Mouse (Mus musculus) midbrain, embryonic 12.5 days (tissue): ENCODE measurements around the gene Cmtm4. TPM values are rescaled to one million over a fixed set of nuclear protein-coding genes. Genes with fewer than 3 reads are reported as not detected.
A peak's percentile ranks its signal among the peaks of the same experiment; 100 is the strongest.
"Not testable (repeated sequence)": the region's sequence is repeated elsewhere in the genome, so short reads cannot be mapped to it uniquely, and the experiment has no call there.

Source experiments
- ATAC-seq: fragments of 200-750 bp; cut with Nextera tagmentation; 2 replicates; pipeline ENCODE4 v1.8.0; 2017; ENCODE audit warnings: low read depth, moderate TSS enrichment, moderate library complexity; ENCODE audit not compliant: low FRiP score
- H3K27ac ChIP-seq: fragments of 300-500 bp; sonication (generic); replicated peaks from 2 replicates; pipeline ENCODE4 v1.5.1; 2016; ENCODE audit warnings: mild to moderate bottlenecking
- H3K27me3 ChIP-seq: fragments of 300-500 bp; sonication (generic); 2 replicates; pipeline ENCODE4 v1.6.1; 2016; ENCODE audit warnings: mild to moderate bottlenecking
- H3K36me3 ChIP-seq: fragments of 300-500 bp; sonication (generic); 2 replicates; pipeline ENCODE4 v1.6.1; 2016
- H3K4me1 ChIP-seq: fragments of 300-500 bp; sonication (generic); 2 replicates; pipeline ENCODE4 v1.6.1; 2016
- H3K4me2 ChIP-seq: fragments of 300-500 bp; sonication (generic); replicated peaks from 2 replicates; pipeline ENCODE4 v1.6.1; 2016; ENCODE audit warnings: mild to moderate bottlenecking, moderate library complexity
- H3K4me3 ChIP-seq: fragments of 300-500 bp; sonication (generic); 2 replicates; pipeline ENCODE4 v1.5.1; 2016; ENCODE audit warnings: mild to moderate bottlenecking
- H3K9ac ChIP-seq: fragments of 300-500 bp; sonication (generic); replicated peaks from 2 replicates; pipeline ENCODE4 v1.6.1; 2016; ENCODE audit warnings: mild to moderate bottlenecking, moderate library complexity
- H3K9me3 ChIP-seq: fragments of 300-500 bp; sonication (generic); 2 replicates; pipeline ENCODE4 v1.6.1; 2016; ENCODE audit warnings: mild to moderate bottlenecking
- WGBS: fragments of 180-500 bp; shearing (Covaris S2); methylation state at CpG from one replicate; pipeline ENCODE4 v1.1.7; 2016; 5-methylcytosine and 5-hydroxymethylcytosine counted together
- polyA plus RNA-seq: library from polyadenylated mRNA; unstranded; fragments of >200 nt; fragmentation: Nextera tagmentation; extraction: Ambion mirVana; gene quantifications from 2 replicates; pipeline ENCODE4 v1.2.1, GENCODE M21; 2016

Gene Cmtm4
- polyA plus RNA-seq, 1 experiment from 2014 or later = 2.0 TPM

GRCm38 (mm10) chr8:104321930-104322329 is 73.7 kb downstream of the Cmtm4 start, which contains the start of gene Cmtm2b:
Gene Cmtm2b (plus strand): TSS chr8:104322230.
- H3K9me3 ChIP-seq, H3K4me1 ChIP-seq, H3K27me3 ChIP-seq, H3K9ac ChIP-seq, H3K4me2 ChIP-seq, H3K36me3 ChIP-seq, ATAC-seq, H3K4me3 ChIP-seq, H3K27ac ChIP-seq: not testable (repeated sequence)
- 88% methylated on average over 12 of the region's 12 CpGs for WGBS

GRCm38 (mm10) chr8:104321267-104321666 is 74.3 kb downstream of the Cmtm4 start, which contains the start of gene Gm11020:
Gene Gm11020 (plus strand): TSS chr8:104321567.
- not testable (repeated sequence) for H3K36me3 ChIP-seq, H3K9ac ChIP-seq, H3K4me1 ChIP-seq, H3K27ac ChIP-seq, H3K9me3 ChIP-seq, H3K27me3 ChIP-seq, H3K4me2 ChIP-seq, H3K4me3 ChIP-seq, ATAC-seq
- WGBS = 88% methylated on average over 9 of the region's 11 CpGs

GRCm38 (mm10) chr8:104313311-104313710 is 82.3 kb downstream of the Cmtm4 start:
- Histone ChIP-seq H3K4me1 (no peaks in the 10 kb centered on the region), H3K9me3 (no peaks in the 10 kb centered on the region), H3K4me2 (no peak overlapping the region), H3K36me3 (no peaks in the 10 kb centered on the region), H3K27me3 (no peaks in the 10 kb centered on the region), H3K27ac (no peak overlapping the region), H3K9ac (no peak overlapping the region), H3K4me3 (no peak overlapping the region)
- no peak for ATAC-seq
- 74% methylated on average over 4 of the region's 4 CpGs for WGBS

- 91% methylated on average over 3 of the region's 3 CpGs for WGBS
Measured at GRCm38 (mm10) chr8:104312023-104312422, 83.6 kb downstream of the Cmtm4 start.

GRCm38 (mm10) chr8:104309441-104310155 is 86.0 kb downstream of the Cmtm4 start, which contains the start of the genes Gm45711 and Cmtm1:
Gene Gm45711 (minus strand): TSS chr8:104310081.
Gene Cmtm1 (minus strand): TSS chr8:104310145.
- H3K9ac ChIP-seq, H3K27me3 ChIP-seq, H3K9me3 ChIP-seq, H3K4me3 ChIP-seq, H3K4me2 ChIP-seq, H3K27ac ChIP-seq, ATAC-seq, H3K4me1 ChIP-seq, H3K36me3 ChIP-seq: not testable (repeated sequence)
- 91% methylated on average over 36 of the region's 36 CpGs for WGBS

More at GRCm38 (mm10) chr8:104312023-104312422, 83.6 kb downstream of the Cmtm4 start:
- H3K4me2 ChIP-seq, ATAC-seq, H3K9ac ChIP-seq, H3K27me3 ChIP-seq, H3K27ac ChIP-seq, H3K4me3 ChIP-seq, H3K4me1 ChIP-seq, H3K9me3 ChIP-seq, H3K36me3 ChIP-seq: not testable (repeated sequence)

- H3K36me3 ChIP-seq, H3K27me3 ChIP-seq, H3K27ac ChIP-seq, H3K4me3 ChIP-seq, H3K9ac ChIP-seq, H3K4me1 ChIP-seq, H3K4me2 ChIP-seq, H3K9me3 ChIP-seq, ATAC-seq: not testable (repeated sequence)
- 70% methylated on average over 6 of the region's 6 CpGs for WGBS
Measured at GRCm38 (mm10) chr8:104308341-104308740, 87.3 kb downstream of the Cmtm4 start.

GRCm38 (mm10) chr8:104304962-104305361 is 90.6 kb downstream of the Cmtm4 start:
- H3K4me3 ChIP-seq = no peak overlapping the region
- H3K9me3 ChIP-seq = no peaks in the 10 kb centered on the region
- peaks cover 14% of the 10 kb centered on the region for H3K4me1 ChIP-seq
- no peak overlapping the region for H3K4me2 ChIP-seq
- H3K36me3 ChIP-seq = no peaks in the 10 kb centered on the region
- H3K27ac ChIP-seq = no peak overlapping the region
- no peak overlapping the region for H3K9ac ChIP-seq
- ATAC-seq = no peak
- 90% methylated on average over 11 of the region's 11 CpGs for WGBS
- no peaks in the 10 kb centered on the region for H3K27me3 ChIP-seq

GRCm38 (mm10) chr8:104302536-104302935 is 93.1 kb downstream of the Cmtm4 start:
- not testable (repeated sequence) for H3K36me3 ChIP-seq, H3K4me3 ChIP-seq, H3K4me2 ChIP-seq, ATAC-seq, H3K27me3 ChIP-seq, H3K9ac ChIP-seq, H3K9me3 ChIP-seq, H3K27ac ChIP-seq
- 80% methylated on average over 4 of the region's 4 CpGs for WGBS
- peaks cover 14% of the 10 kb centered on the region for H3K4me1 ChIP-seq

- 9% methylated on average over 3 of the region's 3 CpGs for WGBS
- H3K36me3 ChIP-seq, H3K9me3 ChIP-seq, H3K27me3 ChIP-seq, H3K9ac ChIP-seq, H3K4me2 ChIP-seq, H3K4me3 ChIP-seq, H3K27ac ChIP-seq: not testable (repeated sequence)
- H3K4me1 ChIP-seq = peaks cover 14% of the 10 kb centered on the region
- ATAC-seq = peak; percentile 92
Measured at GRCm38 (mm10) chr8:104301577-104301976, 94.0 kb downstream of the Cmtm4 start.

Other genes with a start within 250 kb of the Cmtm4 start
- gene Bean1, start 225.4 kb downstream of the Cmtm4 start, polyA plus RNA-seq = 0.80 and 1.6 TPM in 2 replicates
- 38.2 and 42.5 TPM in 2 replicates for gene Tk2, start 147.2 kb downstream of the Cmtm4 start, polyA plus RNA-seq
- gene Cklf, start 144.9 kb downstream of the Cmtm4 start, polyA plus RNA-seq = 35.4 and 37.7 TPM in 2 replicates
- not detected in 2 replicates for gene Cmtm2a, start 102.6 kb downstream of the Cmtm4 start, polyA plus RNA-seq
- gene Gm45711, start 85.7 kb downstream of the Cmtm4 start, polyA plus RNA-seq = not detected in 2 replicates
- not detected in 2 replicates for gene Cmtm1, start 85.7 kb downstream of the Cmtm4 start, polyA plus RNA-seq
- not detected in 2 replicates for gene Gm11020, start 74.2 kb downstream of the Cmtm4 start, polyA plus RNA-seq
- not detected in 2 replicates for gene Cmtm2b, start 73.6 kb downstream of the Cmtm4 start, polyA plus RNA-seq
- gene Cmtm3, start 56.4 kb downstream of the Cmtm4 start, polyA plus RNA-seq = 54.8 and 69.4 TPM in 2 replicates
- gene Dync1li2, start 47.2 kb upstream of the Cmtm4 start, polyA plus RNA-seq = 132 TPM in 2 replicates
- gene Terb1, start 114.1 kb upstream of the Cmtm4 start, polyA plus RNA-seq = 0.20 and 0.32 TPM in 2 replicates
- 118 and 130 TPM in 2 replicates for gene Nae1, start 138.8 kb upstream of the Cmtm4 start, polyA plus RNA-seq
- 1.5 and 1.6 TPM in 2 replicates for gene Car7, start 138.9 kb upstream of the Cmtm4 start, polyA plus RNA-seq
- 14.7 and 15.8 TPM in 2 replicates for gene Pdp2, start 195.6 kb upstream of the Cmtm4 start, polyA plus RNA-seq
- gene Cdh16, start 228.6 kb upstream of the Cmtm4 start, polyA plus RNA-seq = not detected in 2 replicates
- 1.9 and 2.8 TPM in 2 replicates for gene Rrad, start 235.5 kb upstream of the Cmtm4 start, polyA plus RNA-seq
- gene Ciao2b, start 246.2 kb upstream of the Cmtm4 start, polyA plus RNA-seq = 107 and 108 TPM in 2 replicates